Mouse (Mus musculus) small intestine, adult 2 months (tissue): Measurements from ENCODE around the gene Gm6034.
"Not testable (repeated sequence)": the region's sequence is repeated elsewhere in the genome, so short reads cannot be mapped to it uniquely, and the experiment has no call there.

ENCODE experiments used
- CTCF ChIP-seq: fragments of 200-500 bp; IDR thresholded peaks from 2 replicates; pipeline ENCODE4 v1.5.1; 2012; ENCODE audit warnings: low read depth, mild to moderate bottlenecking, control low read depth, inconsistent platforms, low read length, moderate library complexity, mixed read lengths; ENCODE audit not compliant: insufficient replicate concordance, insufficient read length; ENCODE audit errors: extremely low read depth
- POLR2A ChIP-seq: fragments of 200-500 bp; IDR thresholded peaks from 2 replicates; pipeline ENCODE4 v1.6.1; 2012; ENCODE audit warnings: low read depth, mild to moderate bottlenecking, control low read depth, inconsistent platforms, low read length, moderate library complexity

DNA sequence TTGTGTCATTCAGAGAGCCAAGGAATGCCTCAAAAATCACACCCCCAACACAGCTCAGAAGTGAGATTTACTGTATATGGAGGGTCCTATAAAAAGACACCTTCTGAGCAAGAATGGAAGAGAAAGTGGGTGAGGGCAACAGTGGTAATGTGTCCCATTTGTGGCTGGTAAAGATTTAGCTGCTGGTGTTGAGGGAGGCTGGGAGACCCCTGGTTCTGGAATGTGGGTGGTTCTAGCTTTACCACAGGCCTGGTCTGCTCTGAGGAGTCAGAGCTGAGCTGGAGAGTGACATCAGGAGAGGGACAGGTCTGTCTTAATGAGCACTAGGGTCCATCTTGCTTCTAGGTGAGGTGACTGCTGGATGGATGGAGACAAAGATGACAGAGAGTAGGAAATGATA is 49.8 kb downstream of the Gm6034 start:
- not testable (repeated sequence) for TF ChIP-seq CTCF, POLR2A
